Mouse (Mus musculus): ENCODE measurements at regions not wholly inside any gene's neighbourhood (a gene's known extent, or its start where the extent isn't known, plus 50 kb on each side); places are given as distances from the start of the nearest gene placed in this dataset.
A peak's percentile ranks its signal among the peaks of the same experiment; 100 is the strongest.

DNA sequence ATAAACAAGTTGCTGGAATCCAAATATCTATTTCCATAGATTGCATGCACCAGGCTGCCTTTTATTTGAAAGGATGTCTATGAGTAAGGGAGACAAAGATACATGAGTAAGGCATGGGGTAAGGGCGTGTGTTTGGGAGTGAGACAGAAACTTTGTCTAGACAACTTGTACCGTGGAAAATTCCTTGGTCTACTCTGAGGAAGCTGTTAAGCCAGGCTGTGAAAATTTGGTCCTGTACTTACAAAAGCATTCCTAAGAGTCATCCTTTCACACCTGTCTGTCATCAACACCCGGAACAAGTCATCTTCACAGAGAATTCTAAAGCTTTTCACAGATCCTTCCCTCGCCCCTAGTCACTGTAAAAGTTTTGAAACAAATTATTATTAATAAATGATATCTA lies 193.1 kb upstream of the Cdh6 start:
- Histone ChIP-seq H3K27me3 (no peaks in the 10 kb centered on the region), H3K36me3 (no peaks in the 10 kb centered on the region), H3K9ac (no peak overlapping the region), H3K4me1 (no peaks in the 10 kb centered on the region), H3K4me3 (no peak overlapping the region), H3K4me2 (replicated peaks) (no peak overlapping the region), H3K9me3 (no peaks in the 10 kb centered on the region), H3K27ac (no peak overlapping the region)
- no peak for ATAC-seq (ENCODE audit: insufficient number of reproducible peaks, insufficient read depth, low FRiP score, low TSS enrichment)
- 64% methylated on average over 4 of the region's 4 CpGs for WGBS

DNA sequence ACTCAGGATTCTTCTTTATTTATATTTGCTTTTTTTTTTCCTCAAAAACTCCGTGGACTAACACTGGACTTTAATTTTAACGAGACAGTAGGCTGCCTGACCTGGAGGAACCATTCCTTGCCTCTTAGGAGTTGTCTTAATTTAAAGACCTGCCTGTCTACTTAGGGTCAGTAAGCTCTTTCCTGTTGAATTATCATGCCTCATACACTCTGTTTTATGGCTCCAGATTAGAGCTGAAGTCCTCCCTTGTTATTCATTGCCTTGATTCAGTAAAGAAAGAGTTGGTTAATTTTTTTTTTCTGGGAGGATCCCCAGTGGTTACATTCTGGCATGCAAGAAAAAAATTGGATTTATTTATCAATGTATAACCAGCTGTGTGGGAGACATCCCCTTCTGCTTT lies 187.3 kb upstream of the Cdh6 start:
- H3K36me3 ChIP-seq = no peaks in the 10 kb centered on the region
- no peaks in the 10 kb centered on the region for H3K4me1 ChIP-seq
- no peak overlapping the region for H3K9ac ChIP-seq
- 41% methylated on average over 2 of the region's 2 CpGs for WGBS
- no peaks in the 10 kb centered on the region for H3K9me3 ChIP-seq
- H3K4me3 ChIP-seq = no peak overlapping the region
- no peak overlapping the region for H3K4me2 ChIP-seq (replicated peaks)
- H3K27me3 ChIP-seq = no peaks in the 10 kb centered on the region
- ATAC-seq (ENCODE audit: insufficient number of reproducible peaks, insufficient read depth, low FRiP score, low TSS enrichment) = no peak
- H3K27ac ChIP-seq = no peak overlapping the region

DNA sequence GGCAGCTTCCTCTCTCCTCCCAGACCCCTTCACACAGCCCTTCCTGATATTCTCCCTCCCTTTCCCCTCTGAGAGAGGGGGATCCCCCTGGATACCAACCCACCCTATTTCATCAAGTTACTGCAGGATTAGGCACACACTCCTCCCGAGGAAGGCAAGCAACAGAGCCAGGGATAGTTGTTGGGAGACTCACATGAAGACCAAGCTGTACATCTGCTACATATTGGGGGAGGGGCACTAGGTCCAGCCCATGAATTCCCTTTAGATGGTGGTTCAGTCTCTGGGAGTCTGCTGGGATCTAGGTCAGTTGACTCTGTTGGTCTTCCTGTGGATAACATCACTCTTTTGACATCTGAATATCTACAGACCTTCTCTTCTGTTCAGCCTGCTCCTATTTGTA lies 185.6 kb upstream of the Cdh6 start:
- Histone ChIP-seq H3K9me3 (no peaks in the 10 kb centered on the region), H3K4me3 (no peak overlapping the region), H3K27ac (no peak overlapping the region), H3K27me3 (no peaks in the 10 kb centered on the region), H3K4me2 (replicated peaks) (no peak overlapping the region), H3K9ac (no peak overlapping the region), H3K36me3 (no peaks in the 10 kb centered on the region), H3K4me1 (no peaks in the 10 kb centered on the region)
- ATAC-seq (ENCODE audit: insufficient number of reproducible peaks, insufficient read depth, low FRiP score, low TSS enrichment) = no peak
- WGBS = 50% methylated on average over 1 of the region's 1 CpGs

GRCm38 (mm10) chr15:13350321-13350720 lies 176.8 kb upstream of the Cdh6 start:
- Histone ChIP-seq H3K4me3 (no peak overlapping the region), H3K9me3 (no peaks in the 10 kb centered on the region), H3K36me3 (no peaks in the 10 kb centered on the region), H3K4me2 (replicated peaks) (no peak overlapping the region), H3K4me1 (no peaks in the 10 kb centered on the region), H3K27ac (no peak overlapping the region), H3K27me3 (no peaks in the 10 kb centered on the region), H3K9ac (no peak overlapping the region)
- 78% methylated on average over 3 of the region's 3 CpGs for WGBS
- no peak for ATAC-seq (ENCODE audit: insufficient number of reproducible peaks, insufficient read depth, low FRiP score, low TSS enrichment)

DNA sequence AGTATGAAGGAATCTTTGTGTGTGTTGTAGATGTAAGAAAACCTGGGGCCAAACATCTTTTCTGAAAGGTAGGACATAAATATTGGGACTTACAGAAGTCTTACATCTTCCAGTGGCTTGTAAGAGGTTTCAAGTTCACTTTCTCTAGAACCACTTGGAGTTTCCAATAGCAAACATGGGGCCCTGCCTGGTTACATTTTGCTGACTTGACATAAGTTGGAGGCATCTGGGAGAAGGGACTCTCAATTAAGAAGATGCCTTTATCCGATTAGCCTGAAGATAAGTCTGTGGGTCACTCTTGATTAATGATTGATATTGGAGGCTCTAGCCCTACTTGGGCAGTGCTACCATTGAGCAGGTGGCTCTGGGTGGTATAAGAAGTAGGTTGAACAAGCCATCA lies 162.9 kb upstream of the Cdh6 start:
- H3K9me3 ChIP-seq = no peaks in the 10 kb centered on the region
- no peaks in the 10 kb centered on the region for H3K36me3 ChIP-seq
- no peaks in the 10 kb centered on the region for H3K27me3 ChIP-seq
- ATAC-seq (ENCODE audit: insufficient number of reproducible peaks, insufficient read depth, low FRiP score, low TSS enrichment) = no peak
- 92% methylated on average over 1 of the region's 1 CpGs for WGBS
- no peaks in the 10 kb centered on the region for H3K4me1 ChIP-seq
- no peak overlapping the region for H3K9ac ChIP-seq
- H3K27ac ChIP-seq = no peak overlapping the region
- no peak overlapping the region for H3K4me3 ChIP-seq
- H3K4me2 ChIP-seq (replicated peaks) = no peak overlapping the region

- Histone ChIP-seq H3K4me2 (replicated peaks) (no peak overlapping the region), H3K27ac (no peak overlapping the region), H3K9me3 (no peaks in the 10 kb centered on the region), H3K4me1 (no peaks in the 10 kb centered on the region), H3K9ac (no peak overlapping the region), H3K4me3 (no peak overlapping the region), H3K27me3 (no peaks in the 10 kb centered on the region), H3K36me3 (no peaks in the 10 kb centered on the region)
- no peak for ATAC-seq (ENCODE audit: insufficient number of reproducible peaks, insufficient read depth, low FRiP score, low TSS enrichment)
- 48% methylated on average over 2 of the region's 2 CpGs for WGBS
Measured at GRCm38 (mm10) chr15:13324439-13324838, 151.0 kb upstream of the Cdh6 start.

DNA sequence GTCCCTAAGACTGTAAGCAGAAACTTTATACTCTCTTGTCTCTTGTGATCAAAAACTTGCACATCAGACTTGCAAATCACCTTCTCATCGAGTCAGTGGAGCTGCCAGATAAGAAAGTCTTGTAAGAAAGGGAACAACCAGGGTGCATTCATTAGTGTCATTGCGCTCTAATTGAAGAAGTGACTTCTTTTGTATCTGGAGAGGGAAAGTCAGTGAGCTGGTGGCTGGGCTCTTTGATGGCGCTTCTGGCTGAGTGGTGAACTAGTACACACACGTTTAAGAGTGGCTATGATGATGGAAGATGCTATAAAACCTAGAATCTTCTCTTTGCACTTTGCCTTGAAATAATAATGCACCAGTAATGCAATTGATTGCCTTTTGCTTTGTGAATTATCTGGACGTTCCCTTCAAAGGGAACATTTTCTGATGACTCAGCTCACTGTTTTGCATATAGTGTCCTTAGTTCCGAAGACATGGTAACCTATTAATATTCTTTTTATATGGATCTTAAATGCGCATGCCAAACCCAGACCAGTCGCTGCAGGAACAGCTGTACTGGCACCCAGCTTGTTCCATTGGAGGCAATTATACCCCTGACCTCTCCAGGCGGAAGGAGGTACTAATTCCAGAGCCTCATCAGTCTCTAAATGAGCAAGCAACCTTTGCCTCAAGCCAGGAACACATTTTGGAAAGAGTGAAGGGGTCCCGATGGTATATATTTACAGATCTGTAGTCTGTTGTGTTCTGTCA lies 147.3 kb upstream of the Cdh6 start:
- no peak for ATAC-seq (ENCODE audit: insufficient number of reproducible peaks, insufficient read depth, low FRiP score, low TSS enrichment)

GRCm38 (mm10) chr15:13304562-13304961 lies 131.1 kb upstream of the Cdh6 start:
- Histone ChIP-seq H3K4me2 (replicated peaks) (no peak overlapping the region), H3K4me1 (no peaks in the 10 kb centered on the region), H3K27me3 (no peaks in the 10 kb centered on the region), H3K4me3 (no peak overlapping the region), H3K9ac (no peak overlapping the region), H3K36me3 (no peaks in the 10 kb centered on the region), H3K27ac (no peak overlapping the region), H3K9me3 (no peaks in the 10 kb centered on the region)
- 80% methylated on average over 6 of the region's 6 CpGs for WGBS
- no peak for ATAC-seq (ENCODE audit: insufficient number of reproducible peaks, insufficient read depth, low FRiP score, low TSS enrichment)

More for the DNA sequence above, 147.3 kb upstream of the Cdh6 start:
- Histone ChIP-seq H3K36me3 (no peaks in the 10 kb centered on the region), H3K4me3 (no peak overlapping the region), H3K27me3 (no peaks in the 10 kb centered on the region), H3K4me2 (replicated peaks) (no peak overlapping the region), H3K9me3 (no peaks in the 10 kb centered on the region), H3K9ac (no peak overlapping the region), H3K4me1 (no peaks in the 10 kb centered on the region), H3K27ac (no peak overlapping the region)
- 49% methylated on average over 10 of the region's 10 CpGs for WGBS

DNA sequence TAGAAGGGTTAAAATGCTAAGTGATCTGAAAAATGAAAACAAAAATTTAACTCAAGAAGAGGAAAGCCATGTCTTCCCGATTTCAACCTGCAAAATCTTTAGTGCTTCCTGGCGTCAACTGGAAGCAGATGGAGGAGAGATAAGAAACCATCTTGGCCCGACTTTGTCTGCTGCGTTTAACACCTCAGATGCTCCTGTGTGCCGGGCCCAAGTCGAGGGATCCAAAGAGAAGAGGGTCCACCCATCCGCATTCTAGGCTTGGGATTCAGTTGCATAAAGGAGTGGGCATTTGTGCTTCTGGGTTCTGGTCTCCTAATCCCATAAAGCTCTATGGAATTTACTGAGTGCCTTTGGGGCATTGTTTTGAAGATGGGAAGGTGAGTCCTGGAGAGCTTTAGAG lies 130.0 kb upstream of the Cdh6 start:
- Histone ChIP-seq H3K4me1 (no peaks in the 10 kb centered on the region), H3K4me2 (replicated peaks) (no peak overlapping the region), H3K9me3 (no peaks in the 10 kb centered on the region), H3K27me3 (no peaks in the 10 kb centered on the region), H3K27ac (no peak overlapping the region), H3K4me3 (no peak overlapping the region), H3K36me3 (no peaks in the 10 kb centered on the region), H3K9ac (no peak overlapping the region)
- WGBS = 82% methylated on average over 7 of the region's 7 CpGs
- no peak for ATAC-seq (ENCODE audit: insufficient number of reproducible peaks, insufficient read depth, low FRiP score, low TSS enrichment)

DNA sequence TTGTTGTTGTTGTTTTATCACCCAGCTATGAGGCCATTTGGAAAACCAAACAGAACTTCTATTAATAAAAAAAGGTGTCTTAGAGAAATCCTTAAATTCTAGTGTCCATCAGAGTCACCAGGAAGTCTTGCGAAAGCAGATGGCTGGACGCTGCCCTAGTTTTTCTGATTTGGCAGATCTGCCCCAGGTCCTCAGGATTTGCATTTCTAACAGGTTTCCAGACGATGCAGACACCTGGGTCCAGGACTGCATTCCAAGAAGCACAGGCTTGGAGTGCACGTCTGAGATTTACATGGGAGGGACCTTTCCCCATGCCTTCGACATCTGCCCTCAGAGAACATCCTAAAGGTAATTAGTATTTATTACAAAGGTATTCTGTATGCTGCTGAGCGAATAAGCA lies 129.2 kb upstream of the Cdh6 start:
- ATAC-seq (ENCODE audit: insufficient number of reproducible peaks, insufficient read depth, low FRiP score, low TSS enrichment) = no peak
- Histone ChIP-seq H3K27ac (no peak overlapping the region), H3K4me3 (no peak overlapping the region), H3K9ac (no peak overlapping the region), H3K36me3 (no peaks in the 10 kb centered on the region), H3K9me3 (no peaks in the 10 kb centered on the region), H3K4me1 (no peaks in the 10 kb centered on the region), H3K27me3 (no peaks in the 10 kb centered on the region), H3K4me2 (replicated peaks) (no peak overlapping the region)
- WGBS = 78% methylated on average over 6 of the region's 6 CpGs

DNA sequence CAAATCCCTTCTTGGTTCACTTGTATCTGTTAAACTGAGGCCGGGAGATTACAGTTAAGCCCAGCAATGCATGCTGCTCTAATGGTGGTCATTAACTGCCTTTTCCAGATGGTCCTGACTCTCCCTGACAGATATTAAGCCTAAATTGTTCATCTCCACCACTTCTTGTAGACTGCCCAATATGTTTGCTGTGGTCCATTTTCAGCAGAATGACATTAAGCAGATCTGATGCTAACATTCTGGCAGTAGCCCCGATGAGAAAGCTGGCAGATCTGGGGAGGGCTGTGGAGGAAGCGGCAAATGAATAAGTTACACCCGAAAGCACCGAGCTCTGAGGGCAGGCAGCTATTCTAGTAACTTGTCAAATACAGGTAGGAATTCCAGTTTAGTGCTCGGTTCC lies 123.5 kb upstream of the Cdh6 start:
- Histone ChIP-seq H3K27me3 (no peaks in the 10 kb centered on the region), H3K9ac (no peak overlapping the region), H3K9me3 (no peaks in the 10 kb centered on the region), H3K27ac (no peak overlapping the region), H3K36me3 (no peaks in the 10 kb centered on the region), H3K4me3 (no peak overlapping the region), H3K4me2 (replicated peaks) (no peak overlapping the region), H3K4me1 (no peaks in the 10 kb centered on the region)
- ATAC-seq (ENCODE audit: insufficient number of reproducible peaks, insufficient read depth, low FRiP score, low TSS enrichment) = no peak
- WGBS = 61% methylated on average over 6 of the region's 6 CpGs

DNA sequence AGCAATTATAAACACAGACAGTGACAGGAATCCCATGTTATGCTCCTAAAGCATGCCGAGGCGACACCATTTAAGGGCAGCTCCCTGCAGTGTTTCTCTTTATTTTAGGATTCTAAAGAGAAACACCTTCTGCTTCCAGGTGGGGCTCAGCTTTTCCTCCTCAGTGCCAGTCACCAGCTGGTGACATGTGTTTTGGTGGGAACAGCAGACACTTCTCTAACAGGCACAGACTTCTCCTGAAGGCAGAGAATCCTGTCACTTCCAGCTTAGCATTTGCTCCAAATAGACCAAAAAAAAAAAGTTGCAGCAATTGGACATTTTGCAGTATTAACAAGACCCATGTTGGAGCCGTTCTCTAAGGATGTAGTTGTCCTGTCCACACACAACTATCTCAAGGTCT lies 115.6 kb upstream of the Cdh6 start:
- 83% methylated on average over 3 of the region's 3 CpGs for WGBS
- Histone ChIP-seq H3K4me3 (no peak overlapping the region), H3K4me2 (replicated peaks) (no peak overlapping the region), H3K9me3 (no peaks in the 10 kb centered on the region), H3K27ac (no peak overlapping the region), H3K9ac (no peak overlapping the region), H3K27me3 (no peaks in the 10 kb centered on the region), H3K36me3 (no peaks in the 10 kb centered on the region), H3K4me1 (peaks cover 8% of the 10 kb centered on the region)
- ATAC-seq (ENCODE audit: insufficient number of reproducible peaks, insufficient read depth, low FRiP score, low TSS enrichment) = no peak

- H3K4me3 ChIP-seq = peak overlapping the region; percentile 9
- no peak overlapping the region for H3K27ac ChIP-seq
- no peaks in the 10 kb centered on the region for H3K9me3 ChIP-seq
- H3K4me1 ChIP-seq = peaks cover 8% of the 10 kb centered on the region
- peak overlapping the region; percentile 46 for H3K4me2 ChIP-seq (replicated peaks)
- ATAC-seq (ENCODE audit: insufficient number of reproducible peaks, insufficient read depth, low FRiP score, low TSS enrichment) = peak; percentile 69
- 26% methylated on average over 11 of the region's 11 CpGs for WGBS
- no peaks in the 10 kb centered on the region for H3K27me3 ChIP-seq
- H3K9ac ChIP-seq = no peak overlapping the region
- no peaks in the 10 kb centered on the region for H3K36me3 ChIP-seq
Measured at GRCm38 (mm10) chr15:13287878-13288277, 114.4 kb upstream of the Cdh6 start.

Data from embryonic facial prominence, embryonic 12.5 days (tissue).